Mouse (Mus musculus) kidney, adult 18-20 months (tissue): ENCODE results near the gene Rabgap1l.
"Not testable (repeated sequence)": the region's sequence is repeated elsewhere in the genome, so short reads cannot be mapped to it uniquely, and the experiment has no call there.

ENCODE experiments used
- DNase-seq: peaks from one replicate; pipeline ENCODE4 v3.0.0; 2021

Gene Rabgap1l

GRCm38 (mm10) chr1:160306866-160307616, 486.0 kb downstream of the Rabgap1l start:
- no peak for DNase-seq

GRCm38 (mm10) chr1:160306336-160306735, 486.7 kb downstream of the Rabgap1l start:
- DNase-seq = no peak

GRCm38 (mm10) chr1:160305826-160306225, 487.2 kb downstream of the Rabgap1l start:
- no peak for DNase-seq

GRCm38 (mm10) chr1:160304969-160305498, 488.0 kb downstream of the Rabgap1l start:
- no peak for DNase-seq

- DNase-seq = no peak
Observed at GRCm38 (mm10) chr1:160302268-160302667, 490.7 kb downstream of the Rabgap1l start.

- DNase-seq = no peak
Observed at GRCm38 (mm10) chr1:160301156-160301555, 491.9 kb downstream of the Rabgap1l start.

- no peak for DNase-seq
Observed at GRCm38 (mm10) chr1:160300704-160301103, 492.3 kb downstream of the Rabgap1l start.

GRCm38 (mm10) chr1:160299979-160300378, 493.0 kb downstream of the Rabgap1l start:
- DNase-seq = no peak

GRCm38 (mm10) chr1:160298893-160299292, 494.1 kb downstream of the Rabgap1l start:
- DNase-seq = no peak

GRCm38 (mm10) chr1:160297701-160298100, 495.3 kb downstream of the Rabgap1l start:
- no peak for DNase-seq

GRCm38 (mm10) chr1:160295323-160295722, 497.7 kb downstream of the Rabgap1l start:
- no peak for DNase-seq

GRCm38 (mm10) chr1:160293488-160293887, 499.5 kb downstream of the Rabgap1l start:
- no peak for DNase-seq

GRCm38 (mm10) chr1:160292058-160292457, 501.0 kb downstream of the Rabgap1l start:
- no peak for DNase-seq

- DNase-seq = peak; percentile 14
Observed at GRCm38 (mm10) chr1:160290242-160290641, 502.8 kb downstream of the Rabgap1l start.

- DNase-seq = no peak
Observed at GRCm38 (mm10) chr1:160287058-160287645, 505.9 kb downstream of the Rabgap1l start.

GRCm38 (mm10) chr1:160286400-160287057, 506.5 kb downstream of the Rabgap1l start:
- DNase-seq = no peak

GRCm38 (mm10) chr1:160284241-160284640, 508.8 kb downstream of the Rabgap1l start:
- no peak for DNase-seq

- not testable (repeated sequence) for DNase-seq
Observed at GRCm38 (mm10) chr1:160282166-160282874, 510.7 kb downstream of the Rabgap1l start.

GRCm38 (mm10) chr1:160281337-160282084, 511.5 kb downstream of the Rabgap1l start:
- DNase-seq = no peak

GRCm38 (mm10) chr1:160280603-160281002, 512.4 kb downstream of the Rabgap1l start:
- no peak for DNase-seq

GRCm38 (mm10) chr1:160277940-160278682, 514.9 kb downstream of the Rabgap1l start:
- no peak for DNase-seq
